Mouse (Mus musculus): ENCODE results near the gene Gm37240. TPM values are rescaled to one million over a fixed set of nuclear protein-coding genes. Genes with fewer than 3 reads are reported as not detected.

The Gm37240 gene
- polyA plus RNA-seq, 1 experiment from 2014 or later = 3.2 TPM

- WGBS = 82% methylated on average over 8 of the region's 8 CpGs
- DNase-seq (ENCODE audit: low spot score) = no peak
Observed at GRCm38 (mm10) chr3:85634389-85635125, 252.8 kb downstream of the Gm37240 start.

GRCm38 (mm10) chr3:85633733-85634132 lies 253.6 kb downstream of the Gm37240 start:
- H3K27ac ChIP-seq (replicated peaks; ENCODE audit: low read depth, low read length) = no peak overlapping the region
- no peak for DNase-seq (ENCODE audit: low spot score)
- H3K9me3 ChIP-seq (replicated peaks; ENCODE audit: control insufficient read depth, low read length) = no peaks in the 10 kb centered on the region
- no peaks in the 10 kb centered on the region for H3K4me1 ChIP-seq (ENCODE audit: control insufficient read depth, insufficient read depth, low read length)
- H3K36me3 ChIP-seq (replicated peaks; ENCODE audit: control insufficient read depth, insufficient read depth, low read depth, low read length) = no peaks in the 10 kb centered on the region
- H3K27me3 ChIP-seq (ENCODE audit: control insufficient read depth, insufficient read depth, low read length) = no peaks in the 10 kb centered on the region
- WGBS = 78% methylated on average over 2 of the region's 2 CpGs
- no peak for ATAC-seq (replicated peaks; ENCODE audit: insufficient number of reproducible peaks, low FRiP score, low TSS enrichment, low read depth)
- H3K4me3 ChIP-seq (ENCODE audit: low read depth, low read length) = no peak overlapping the region
- no peak overlapping the region for H3K4me2 ChIP-seq (ENCODE audit: low read depth, low read length)
- H3K9ac ChIP-seq (replicated peaks; ENCODE audit: low read length) = no peak overlapping the region

More at GRCm38 (mm10) chr3:85634389-85635125, 252.8 kb downstream of the Gm37240 start:
- no peak for ATAC-seq (replicated peaks; ENCODE audit: insufficient number of reproducible peaks, low FRiP score, low TSS enrichment, low read depth)
- Histone ChIP-seq H3K4me3 (ENCODE audit: low read depth, low read length) (no peak overlapping the region), H3K27me3 (ENCODE audit: control insufficient read depth, insufficient read depth, low read length) (no peaks in the 10 kb centered on the region), H3K27ac (replicated peaks; ENCODE audit: low read depth, low read length) (no peak overlapping the region), H3K36me3 (replicated peaks; ENCODE audit: control insufficient read depth, insufficient read depth, low read depth, low read length) (no peaks in the 10 kb centered on the region), H3K9ac (replicated peaks; ENCODE audit: low read length) (no peak overlapping the region), H3K4me2 (ENCODE audit: low read depth, low read length) (no peak overlapping the region), H3K9me3 (replicated peaks; ENCODE audit: control insufficient read depth, low read length) (no peaks in the 10 kb centered on the region), H3K4me1 (ENCODE audit: control insufficient read depth, insufficient read depth, low read length) (no peaks in the 10 kb centered on the region)

GRCm38 (mm10) chr3:85629895-85630510 lies 257.3 kb downstream of the Gm37240 start:
- Histone ChIP-seq H3K9me3 (replicated peaks; ENCODE audit: control insufficient read depth, low read length) (no peaks in the 10 kb centered on the region), H3K27ac (replicated peaks; ENCODE audit: low read depth, low read length) (no peak overlapping the region), H3K4me3 (ENCODE audit: low read depth, low read length) (no peak overlapping the region), H3K36me3 (replicated peaks; ENCODE audit: control insufficient read depth, insufficient read depth, low read depth, low read length) (no peaks in the 10 kb centered on the region), H3K27me3 (ENCODE audit: control insufficient read depth, insufficient read depth, low read length) (no peaks in the 10 kb centered on the region), H3K4me1 (ENCODE audit: control insufficient read depth, insufficient read depth, low read length) (no peaks in the 10 kb centered on the region), H3K9ac (replicated peaks; ENCODE audit: low read length) (no peak overlapping the region), H3K4me2 (ENCODE audit: low read depth, low read length) (no peak overlapping the region)
- no peak for DNase-seq (ENCODE audit: low spot score)
- WGBS = 92% methylated on average over 4 of the region's 4 CpGs
- ATAC-seq (replicated peaks; ENCODE audit: insufficient number of reproducible peaks, low FRiP score, low TSS enrichment, low read depth) = no peak

DNA sequence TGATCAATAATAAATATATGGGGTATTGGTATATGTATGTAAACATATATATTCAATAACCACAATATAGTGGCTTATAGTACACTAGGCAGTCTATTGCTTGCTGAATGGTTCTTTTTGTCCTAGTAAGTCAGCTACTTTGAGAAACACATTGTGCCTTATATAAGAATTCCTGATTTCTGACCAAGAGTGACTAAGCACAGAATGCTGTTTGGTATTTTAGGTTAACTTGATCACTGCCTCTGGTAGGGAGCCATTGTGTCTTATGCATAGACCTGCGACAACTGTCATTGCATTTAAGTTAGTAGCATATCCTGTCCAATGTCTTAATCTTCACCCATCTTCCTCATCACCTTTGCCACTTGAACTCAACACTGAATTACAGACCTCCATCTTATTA lies 267.6 kb downstream of the Gm37240 start:
- Histone ChIP-seq H3K4me1 (ENCODE audit: control insufficient read depth, insufficient read depth, low read length) (no peaks in the 10 kb centered on the region), H3K4me2 (ENCODE audit: low read depth, low read length) (no peak overlapping the region), H3K9ac (replicated peaks; ENCODE audit: low read length) (no peak overlapping the region), H3K9me3 (replicated peaks; ENCODE audit: control insufficient read depth, low read length) (no peaks in the 10 kb centered on the region), H3K36me3 (replicated peaks; ENCODE audit: control insufficient read depth, insufficient read depth, low read depth, low read length) (no peaks in the 10 kb centered on the region; the same call in 1 of the 2 replicates), H3K27ac (replicated peaks; ENCODE audit: low read depth, low read length) (no peak overlapping the region), H3K27me3 (ENCODE audit: control insufficient read depth, insufficient read depth, low read length) (no peaks in the 10 kb centered on the region), H3K4me3 (ENCODE audit: low read depth, low read length) (no peak overlapping the region)
- 97% methylated on average over 1 of the region's 1 CpGs for WGBS
- ATAC-seq (replicated peaks; ENCODE audit: insufficient number of reproducible peaks, low FRiP score, low TSS enrichment, low read depth) (no peak), DNase-seq (ENCODE audit: low spot score) (no peak)

- H3K4me3 ChIP-seq (ENCODE audit: low read depth, low read length) = no peak overlapping the region
- no peak overlapping the region for H3K9ac ChIP-seq (replicated peaks; ENCODE audit: low read length)
- 88% methylated on average over 5 of the region's 5 CpGs for WGBS
- H3K9me3 ChIP-seq (replicated peaks; ENCODE audit: control insufficient read depth, low read length) = no peaks in the 10 kb centered on the region
- H3K4me1 ChIP-seq (ENCODE audit: control insufficient read depth, insufficient read depth, low read length) = no peaks in the 10 kb centered on the region
- H3K27ac ChIP-seq (replicated peaks; ENCODE audit: low read depth, low read length) = no peak overlapping the region
- H3K4me2 ChIP-seq (ENCODE audit: low read depth, low read length) = no peak overlapping the region
- H3K27me3 ChIP-seq (ENCODE audit: control insufficient read depth, insufficient read depth, low read length) = no peaks in the 10 kb centered on the region
- no peak for ATAC-seq (replicated peaks; ENCODE audit: insufficient number of reproducible peaks, low FRiP score, low TSS enrichment, low read depth)
- no peaks in the 10 kb centered on the region; the same call in 1 of the 2 replicates for H3K36me3 ChIP-seq (replicated peaks; ENCODE audit: control insufficient read depth, insufficient read depth, low read depth, low read length)
- no peak for DNase-seq (ENCODE audit: low spot score)
Observed at GRCm38 (mm10) chr3:85619345-85619744, 268.0 kb downstream of the Gm37240 start.

DNA sequence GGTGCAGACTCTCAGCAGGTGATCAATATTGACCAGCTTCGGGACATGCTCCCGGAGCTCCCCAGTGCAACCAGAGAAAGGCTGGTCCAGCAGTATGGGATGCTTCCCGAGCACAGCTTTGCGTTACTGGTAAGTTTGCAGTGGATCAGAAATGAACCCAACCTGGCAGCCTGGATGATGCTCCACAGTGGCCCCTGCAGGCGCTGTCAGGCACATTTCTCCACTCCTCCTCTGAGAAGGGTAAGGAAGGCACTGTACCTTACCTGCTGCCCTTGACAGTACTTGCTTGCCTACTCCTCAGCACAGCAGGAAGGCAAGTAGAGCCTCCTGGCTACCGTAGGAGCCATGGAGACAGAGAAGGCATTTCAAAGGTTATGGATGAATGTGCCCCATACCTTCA lies 268.4 kb downstream of the Gm37240 start:
- Histone ChIP-seq H3K27ac (replicated peaks; ENCODE audit: low read depth, low read length) (no peak overlapping the region), H3K4me1 (ENCODE audit: control insufficient read depth, insufficient read depth, low read length) (no peaks in the 10 kb centered on the region), H3K9ac (replicated peaks; ENCODE audit: low read length) (no peak overlapping the region), H3K4me3 (ENCODE audit: low read depth, low read length) (no peak overlapping the region), H3K27me3 (ENCODE audit: control insufficient read depth, insufficient read depth, low read length) (no peaks in the 10 kb centered on the region), H3K9me3 (replicated peaks; ENCODE audit: control insufficient read depth, low read length) (no peaks in the 10 kb centered on the region), H3K36me3 (replicated peaks; ENCODE audit: control insufficient read depth, insufficient read depth, low read depth, low read length) (no peaks in the 10 kb centered on the region; the same call in 1 of the 2 replicates), H3K4me2 (ENCODE audit: low read depth, low read length) (no peak overlapping the region)
- WGBS = 82% methylated on average over 6 of the region's 6 CpGs
- ATAC-seq (replicated peaks; ENCODE audit: insufficient number of reproducible peaks, low FRiP score, low TSS enrichment, low read depth) = no peak
- no peak for DNase-seq (ENCODE audit: low spot score)

- H3K4me1 ChIP-seq (ENCODE audit: control insufficient read depth, insufficient read depth, low read length) = no peaks in the 10 kb centered on the region
- no peaks in the 10 kb centered on the region for H3K27me3 ChIP-seq (ENCODE audit: control insufficient read depth, insufficient read depth, low read length)
- H3K9ac ChIP-seq (replicated peaks; ENCODE audit: low read length) = no peak overlapping the region
- no peaks in the 10 kb centered on the region for H3K9me3 ChIP-seq (replicated peaks; ENCODE audit: control insufficient read depth, low read length)
- no peak overlapping the region for H3K27ac ChIP-seq (replicated peaks; ENCODE audit: low read depth, low read length)
- no peak for DNase-seq (ENCODE audit: low spot score)
- no peaks in the 10 kb centered on the region; the same call in 1 of the 2 replicates for H3K36me3 ChIP-seq (replicated peaks; ENCODE audit: control insufficient read depth, insufficient read depth, low read depth, low read length)
- 87% methylated on average over 1 of the region's 1 CpGs for WGBS
- H3K4me3 ChIP-seq (ENCODE audit: low read depth, low read length) = no peak overlapping the region
- ATAC-seq (replicated peaks; ENCODE audit: insufficient number of reproducible peaks, low FRiP score, low TSS enrichment, low read depth) = no peak
- H3K4me2 ChIP-seq (ENCODE audit: low read depth, low read length) = no peak overlapping the region
Observed at GRCm38 (mm10) chr3:85616389-85616788, 270.9 kb downstream of the Gm37240 start.

DNA sequence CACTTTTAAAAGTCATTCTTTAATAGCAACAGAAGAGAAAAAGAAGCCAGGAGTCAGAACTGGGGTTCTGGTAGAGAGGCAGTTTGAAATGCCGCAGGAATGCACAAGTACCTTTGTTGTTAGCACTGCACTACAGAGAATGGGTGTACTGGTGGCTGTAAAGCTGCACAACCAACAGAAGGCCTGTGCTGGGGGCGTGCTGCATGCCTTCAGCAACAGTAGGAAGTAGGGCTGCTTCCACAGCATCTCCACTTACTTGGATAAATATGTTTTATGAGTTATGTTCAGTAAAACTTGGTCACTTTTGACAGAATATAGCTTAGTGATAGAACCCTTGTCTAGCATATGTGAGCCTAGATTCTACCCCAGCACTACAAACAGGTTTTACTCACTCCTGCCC lies 279.6 kb downstream of the Gm37240 start:
- 97% methylated on average over 2 of the region's 2 CpGs for WGBS
- no peak overlapping the region for H3K9ac ChIP-seq (replicated peaks; ENCODE audit: low read length)
- DNase-seq (ENCODE audit: low spot score) = no peak

More for the DNA sequence above, 279.6 kb downstream of the Gm37240 start:
- Histone ChIP-seq H3K27me3 (ENCODE audit: control insufficient read depth, insufficient read depth, low read length) (no peaks in the 10 kb centered on the region), H3K4me2 (ENCODE audit: low read depth, low read length) (no peak overlapping the region), H3K27ac (replicated peaks; ENCODE audit: low read depth, low read length) (no peak overlapping the region), H3K4me3 (ENCODE audit: low read depth, low read length) (no peak overlapping the region), H3K4me1 (ENCODE audit: control insufficient read depth, insufficient read depth, low read length) (no peaks in the 10 kb centered on the region), H3K9me3 (replicated peaks; ENCODE audit: control insufficient read depth, low read length) (no peaks in the 10 kb centered on the region), H3K36me3 (replicated peaks; ENCODE audit: control insufficient read depth, insufficient read depth, low read depth, low read length) (no peaks in the 10 kb centered on the region)
- no peak for ATAC-seq (replicated peaks; ENCODE audit: insufficient number of reproducible peaks, low FRiP score, low TSS enrichment, low read depth)
